Mouse (Mus musculus): ENCODE measurements at regions not wholly inside any gene's neighbourhood (a gene's known extent, or its start where the extent isn't known, plus 50 kb on each side); places are given as distances from the start of the nearest gene placed in this dataset.

- DNase-seq (ENCODE audit: low spot score), result no peak
Observed at GRCm38 (mm10) chr5:45269391-45269790, 180.6 kb downstream of the Qdpr start.

GRCm38 (mm10) chr5:45266914-45267313 lies 183.1 kb downstream of the Qdpr start:
- DNase-seq (ENCODE audit: low spot score), result no peak

DNA sequence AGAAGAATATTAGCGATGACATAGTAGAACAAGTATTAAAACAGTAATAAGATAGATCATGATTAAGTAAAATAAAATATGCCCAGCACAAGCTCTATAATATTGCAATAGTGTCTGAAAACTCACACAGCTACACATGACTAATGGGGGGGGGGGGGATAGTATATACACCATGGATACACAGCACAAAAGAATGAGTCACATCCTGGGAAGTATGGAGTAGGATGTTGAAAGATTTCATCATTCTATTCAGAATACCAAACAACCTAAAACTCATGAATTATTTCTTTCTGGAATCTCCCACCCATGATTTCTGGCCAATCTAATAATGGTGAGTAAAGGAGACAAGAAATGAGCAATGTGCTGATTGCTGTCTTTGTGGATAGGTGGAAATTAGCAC lies 191.6 kb downstream of the Qdpr start:
- DNase-seq (ENCODE audit: low spot score), result no peak

- no peak for DNase-seq (ENCODE audit: low spot score)
Observed at GRCm38 (mm10) chr5:45256256-45256999, 193.6 kb downstream of the Qdpr start.

- DNase-seq (ENCODE audit: low spot score), result peak; percentile 53
Observed at GRCm38 (mm10) chr5:45231856-45232255, 218.2 kb downstream of the Qdpr start.

DNA sequence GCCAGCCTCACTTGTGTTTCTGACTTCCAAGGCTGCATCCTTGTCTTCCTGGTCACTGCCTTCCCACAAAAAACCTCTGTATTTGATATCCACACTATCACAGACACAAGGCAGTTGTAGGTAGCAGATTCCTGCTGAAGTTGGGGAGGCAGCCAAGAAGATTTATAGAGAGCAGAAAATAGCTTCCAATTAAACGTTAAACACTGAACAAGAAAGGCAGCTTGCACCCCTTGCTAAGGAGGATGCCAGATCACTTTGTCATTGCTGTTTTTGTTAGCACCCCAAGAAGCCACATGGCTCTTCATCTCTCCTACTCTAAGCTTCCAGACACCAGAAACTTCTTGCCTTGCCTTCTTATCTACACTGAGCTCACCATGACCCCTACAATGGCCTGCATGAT lies 219.9 kb downstream of the Qdpr start:
- no peak for DNase-seq (ENCODE audit: low spot score)

DNA sequence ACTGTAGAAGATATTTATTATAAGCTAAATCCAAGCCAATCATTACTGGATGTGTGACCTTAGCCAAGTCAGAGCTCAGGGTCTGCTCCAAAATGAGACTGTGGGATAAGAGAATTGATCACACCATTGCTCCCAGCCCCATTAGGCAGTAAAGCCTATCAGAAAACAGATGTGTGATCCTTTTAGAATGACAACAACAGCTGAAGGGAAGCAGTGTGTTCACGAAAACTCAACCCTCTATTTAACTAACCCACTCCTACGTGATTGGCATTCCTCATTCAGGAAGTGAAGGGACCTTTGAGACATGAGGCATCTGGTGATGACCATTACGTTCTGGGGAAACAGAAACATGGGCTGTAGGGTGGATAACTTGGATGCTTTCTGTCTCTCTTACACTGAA lies 220.6 kb downstream of the Qdpr start:
- no peak for DNase-seq (ENCODE audit: low spot score)

DNA sequence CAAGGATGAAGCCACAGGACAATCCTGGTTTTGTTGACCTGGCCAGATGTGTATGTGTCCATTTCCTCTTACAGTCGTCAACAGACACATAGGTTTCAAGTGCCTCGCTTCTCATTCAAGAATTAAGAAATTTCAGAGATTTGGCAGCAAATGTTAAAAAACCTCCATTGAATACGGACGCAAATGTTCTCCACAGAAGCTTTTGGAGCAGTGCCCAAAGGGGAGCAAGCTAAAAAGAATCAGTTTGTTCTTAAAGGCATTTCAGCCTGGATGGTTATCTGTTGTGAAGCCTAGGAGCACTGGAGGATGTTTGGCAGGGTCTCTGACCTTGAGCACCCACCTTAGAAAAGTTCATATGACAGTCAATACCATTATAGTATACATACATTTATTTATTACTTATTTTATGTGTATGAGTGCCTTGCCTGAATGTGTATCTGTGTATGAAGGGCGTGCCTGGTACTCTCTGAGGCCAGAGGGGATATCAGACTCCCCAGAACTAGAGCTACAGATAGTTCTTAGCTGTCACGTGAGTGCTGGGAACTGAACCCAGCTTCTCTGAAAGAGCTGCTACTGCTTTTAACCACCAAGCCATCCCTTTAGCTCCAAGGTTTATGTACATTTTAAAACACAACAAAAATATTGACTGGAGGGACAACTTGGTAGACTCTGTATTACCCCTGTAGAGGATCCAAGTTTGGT lies 221.7 kb downstream of the Qdpr start:
- no peak for DNase-seq (ENCODE audit: low spot score)

DNA sequence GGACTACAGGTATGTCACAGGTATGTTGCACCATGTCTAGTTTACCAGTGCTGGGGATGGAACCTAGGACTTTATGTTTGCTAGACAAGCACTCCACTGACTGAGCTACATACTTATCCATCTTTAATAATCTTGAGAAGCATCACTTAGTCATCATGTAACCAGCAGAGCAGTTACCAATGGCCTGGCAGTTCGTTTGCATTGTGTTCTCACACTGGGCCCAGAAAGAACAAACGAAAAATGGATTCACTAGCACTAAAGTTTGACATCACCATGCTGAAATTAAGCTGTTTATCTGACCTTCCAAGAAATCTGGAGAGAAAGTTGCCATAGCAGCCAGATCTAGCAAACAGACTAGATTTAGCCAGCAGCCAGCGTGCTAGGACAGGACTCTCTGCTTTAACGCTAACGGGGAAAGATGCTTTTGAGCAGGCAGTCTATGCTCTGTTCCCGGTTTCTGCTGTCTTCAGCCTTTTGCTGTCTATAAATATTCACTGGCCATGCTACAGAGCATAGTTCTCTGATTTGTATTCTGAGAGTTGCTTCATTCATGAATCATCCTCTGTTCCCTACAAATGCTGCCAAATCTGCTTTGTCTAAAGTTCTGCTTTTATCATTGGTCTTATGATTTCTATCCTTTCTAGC lies 229.6 kb downstream of the Qdpr start:
- peak; percentile 31 for DNase-seq (ENCODE audit: low spot score)

- DNase-seq (ENCODE audit: low spot score), result no peak
Observed at GRCm38 (mm10) chr5:45219558-45219957, 230.5 kb downstream of the Qdpr start.

DNA sequence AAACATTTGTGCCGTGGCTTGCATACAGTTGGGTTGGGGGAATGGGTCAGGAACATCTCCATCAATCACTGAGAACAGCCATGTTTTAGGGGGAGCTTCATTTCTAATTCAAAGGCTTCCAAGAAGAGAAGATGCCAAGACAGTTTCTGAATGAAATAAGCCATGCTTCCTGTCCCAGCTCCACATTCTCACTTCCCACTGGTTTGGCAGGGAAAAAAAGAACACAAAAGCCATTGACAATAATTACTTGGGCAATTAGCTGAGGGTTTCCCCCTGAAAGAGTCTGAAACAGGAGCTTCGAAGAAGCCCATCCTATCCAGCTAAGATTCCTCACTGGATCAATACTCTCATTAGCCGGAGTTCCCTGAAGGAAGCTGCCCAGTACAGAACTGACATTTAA lies 230.9 kb downstream of the Qdpr start:
- DNase-seq (ENCODE audit: low spot score), result no peak

DNA sequence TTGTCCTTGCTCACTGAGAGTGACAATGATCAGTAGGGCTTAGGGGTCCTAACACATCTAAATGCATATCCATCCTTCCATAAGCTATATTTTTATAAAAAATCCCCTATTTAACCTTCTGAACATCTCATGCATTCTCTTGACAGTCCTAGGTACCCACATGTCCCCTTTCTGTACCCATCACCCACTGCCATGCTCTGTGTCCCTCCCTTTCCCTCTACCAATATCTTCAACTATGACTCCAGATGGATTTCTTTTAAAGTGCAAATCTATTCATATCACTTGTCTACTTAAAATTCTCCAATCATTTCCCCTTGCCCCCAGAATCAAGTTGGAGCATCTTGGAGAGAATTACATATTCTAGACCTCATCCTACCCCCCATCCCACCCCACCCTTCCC lies 235.6 kb downstream of the Qdpr start:
- no peak for DNase-seq (ENCODE audit: low spot score)

DNA sequence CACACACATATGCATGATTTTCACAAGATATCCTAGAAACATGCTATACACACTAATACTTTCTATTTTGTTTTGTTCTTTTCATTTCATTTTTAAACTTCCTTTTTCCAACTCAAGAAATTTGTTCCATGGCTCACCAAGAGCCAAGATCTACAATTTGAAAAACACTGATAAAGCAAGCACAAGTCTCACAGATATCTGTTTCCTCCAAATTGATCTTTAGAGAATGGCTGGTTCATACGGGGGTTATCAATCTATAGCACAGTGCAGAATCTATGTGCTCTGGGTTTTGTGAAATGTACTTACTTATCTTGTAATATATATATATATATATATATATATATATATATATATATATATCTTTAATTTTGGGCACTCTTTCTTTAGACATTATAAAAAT lies 251.6 kb downstream of the Qdpr start:
- no peak for DNase-seq (ENCODE audit: low spot score)

GRCm38 (mm10) chr5:45196159-45196558 lies 253.9 kb downstream of the Qdpr start:
- peak; percentile 27 for DNase-seq (ENCODE audit: low spot score)

DNA sequence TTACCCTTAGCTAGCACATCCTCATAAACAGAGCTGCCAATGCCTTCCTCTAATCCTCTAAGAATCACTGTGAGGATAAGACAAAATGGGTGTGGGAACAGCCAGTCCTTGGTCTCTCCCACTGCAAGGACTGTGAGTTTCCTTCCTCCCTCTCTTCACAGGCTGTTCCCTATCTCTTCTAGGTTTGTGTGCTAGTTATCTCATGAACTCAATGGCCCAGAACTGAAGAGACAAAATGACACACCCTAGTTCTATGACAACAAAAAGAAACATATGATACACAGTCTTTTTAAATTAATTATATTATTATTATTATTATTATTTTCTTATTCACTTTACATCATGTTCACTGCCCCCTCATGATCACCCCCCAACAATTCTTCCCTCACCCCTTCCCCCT lies 257.7 kb downstream of the Qdpr start:
- DNase-seq (ENCODE audit: low spot score), result no peak

- DNase-seq (ENCODE audit: low spot score), result no peak
Observed at GRCm38 (mm10) chr5:45173035-45173755, 276.8 kb downstream of the Qdpr start.

DNA sequence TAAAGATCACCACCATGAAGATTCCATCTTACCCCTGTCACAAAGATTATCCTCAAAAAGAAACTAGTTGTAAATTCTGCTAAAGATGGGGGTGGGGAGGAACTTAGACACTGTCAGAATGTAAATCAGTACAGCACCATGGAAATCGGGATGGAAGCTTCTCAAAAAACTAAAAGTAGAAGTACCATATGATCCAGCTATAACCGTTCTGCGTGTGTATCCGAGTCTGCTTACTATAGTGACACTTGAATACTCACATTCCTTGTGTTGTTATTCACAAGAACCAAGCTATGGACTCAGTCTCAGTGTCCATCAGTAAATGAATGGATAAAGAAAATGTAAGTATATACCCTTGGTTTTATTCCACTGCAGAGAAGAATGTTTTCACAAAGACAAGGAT lies 290.8 kb downstream of the Qdpr start:
- DNase-seq (ENCODE audit: low spot score), result no peak

DNA sequence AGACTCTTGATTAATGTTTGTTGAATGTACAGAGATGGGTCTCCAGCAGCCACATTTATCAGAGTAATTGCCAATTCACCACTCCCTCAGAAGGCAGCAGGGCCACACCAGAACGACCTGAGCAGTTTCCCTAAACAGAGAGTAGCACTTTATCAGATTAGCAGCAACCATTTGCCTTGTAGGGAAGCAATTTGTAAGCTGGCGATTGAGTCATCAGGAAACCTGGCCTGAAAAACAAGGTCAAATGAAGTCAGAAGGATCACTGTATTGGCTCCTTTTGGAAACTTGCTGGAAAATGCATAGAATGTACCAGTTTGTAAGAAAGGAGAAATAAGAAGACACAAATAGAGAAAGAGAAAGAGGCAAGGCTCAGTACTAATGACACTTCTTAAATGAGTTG lies 295.1 kb downstream of the Qdpr start:
- DNase-seq (ENCODE audit: low spot score), result no peak

DNA sequence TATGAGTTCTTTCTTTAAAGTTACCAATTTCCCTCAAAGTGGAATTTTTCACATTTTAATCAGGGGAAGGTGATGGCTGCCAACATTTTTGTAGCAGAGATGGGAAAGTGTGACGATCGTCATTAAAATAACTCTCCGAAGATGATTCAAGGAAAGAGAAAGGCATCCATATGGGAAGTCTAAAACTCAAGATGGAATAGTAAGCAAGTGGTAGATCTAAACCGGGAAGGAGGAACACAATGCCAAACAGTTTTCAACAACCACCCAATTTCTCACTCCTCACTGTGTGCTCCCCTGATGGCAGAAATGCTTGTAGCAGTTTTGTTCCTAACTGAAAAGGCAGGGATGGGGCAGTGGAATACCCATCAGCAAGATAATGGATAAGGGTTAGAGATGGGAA lies 305.9 kb downstream of the Qdpr start:
- DNase-seq (ENCODE audit: low spot score), result peak; percentile 5

GRCm38 (mm10) chr5:45137198-45137973 lies 312.6 kb downstream of the Qdpr start:
- no peak for DNase-seq (ENCODE audit: low spot score)

- DNase-seq (ENCODE audit: low spot score), result no peak
Observed at GRCm38 (mm10) chr5:45136696-45137095, 313.3 kb downstream of the Qdpr start.

- no peak for DNase-seq (ENCODE audit: low spot score)
Observed at GRCm38 (mm10) chr5:45127971-45128370, 322.1 kb downstream of the Qdpr start.

Data from layer of hippocampus, adult 9-10 months (tissue).